Comparison of ENCODE assay signal across 8 mouse cellular contexts in genomic region chr8:95427594-95428535, GRCm38 (mm10). TPM values are rescaled to one million over a fixed set of nuclear protein-coding genes. Genes with fewer than 3 reads are reported as not detected.
DNase-seq lines count a peak whose midpoint lies in the region; ATAC-seq and TF ChIP-seq lines count a peak whose summit lies in the region.

No protein-coding gene starts in this region.

- H3K27ac ChIP-seq in forebrain, postnatal 0 days (ENCODE audit: low read depth, low read length) = peak overlapping the region; percentile 69

- TF ChIP-seq CTCF in Patski (IDR thresholded peaks at IDR 0.05) = peak; percentile 84
- peak; percentile 86 for TF ChIP-seq CTCF in forebrain, postnatal 0 days (IDR thresholded peaks at IDR 0.05; ENCODE audit: low read depth)

- 0 out of 2 replicates have a peak overlapping the region, but pooled peaks have one; percentile 18 for H3K9ac ChIP-seq in forebrain, postnatal 0 days

- H3K9me3 ChIP-seq in forebrain, postnatal 0 days (ENCODE audit: low read length) = no peaks in the 10 kb centered on the region

- H3K27me3 ChIP-seq in Patski = no peaks in the 10 kb centered on the region
- H3K27me3 ChIP-seq in forebrain, postnatal 0 days (ENCODE audit: insufficient read depth, low read length) = no peaks in the 10 kb centered on the region

- in situ Hi-C loops in Patski (cut with MboI; ENCODE audit: low pct_unique_long_range_greater_than_20kb) = no loop called here

- peaks cover 6% of the 10 kb centered on the region for H3K36me3 ChIP-seq in forebrain, postnatal 0 days (ENCODE audit: insufficient read depth)

- 15% methylated on average over 12 of the region's 12 CpGs for WGBS in forebrain, postnatal 0 days

- POLR2A ChIA-PET in Patski (lab: Charles Lee) = interaction anchor here (0.6 to 1.2 kb wide), 5 partner anchors 75 to 553 kb away, joined by 3 read pairs; partner anchors contain the start of gene Mmp15

- peaks cover 38% of the 10 kb centered on the region for H3K4me1 ChIP-seq in forebrain, postnatal 0 days (ENCODE audit: insufficient read depth)

- peak overlapping the region; percentile 30 for H3K4me2 ChIP-seq in forebrain, postnatal 0 days (ENCODE audit: low read depth)

- H3K4me3 ChIP-seq in forebrain, postnatal 0 days (ENCODE audit: low read depth, low read length) = no peak overlapping the region

- no peak for ATAC-seq in Patski
- ATAC-seq in forebrain, postnatal 0 days = peak; percentile 72
- peak; percentile 74 to 86 for ATAC-seq in hematopoietic stem cell, adult 5-6 weeks (replicated peaks in 1 of 2; ENCODE audit: insufficient read depth in 1 of 2, low FRiP score in 2 of 2, low TSS enrichment in 1 of 2, low read depth in 1 of 2, poor library complexity in 2 of 2, severe bottlenecking in 2 of 2)

- no peak for DNase-seq in Patski (ENCODE audit: low read depth, low spot score)
- DNase-seq in cerebellum, adult 8-10 months = peak; percentile 44
- DNase-seq in forebrain, postnatal 0 days = peak; percentile 84
- peak; percentile 55 for DNase-seq in layer of hippocampus, adult 9-11 months
- peak; percentile 89 for DNase-seq in lung, postnatal 14 days
- peak; percentile 91 for DNase-seq in retina, embryonic 14.5 days (ENCODE audit: low spot score)
- peak; percentile 86 for DNase-seq in thymus, postnatal 4 days

- CTCF ChIA-PET in Patski (lab: Charles Lee) = interaction anchor here (0.8 to 8.9 kb wide), 12 partner anchors 19 to 95 kb away, joined by 3 to 108 read pairs (median 4); partner anchors contain the start of genes Mmp15 and Usb1

RNA-seq across cellular contexts. Expression of gene Cfap20, which starts 6.8 kb away (rescaled TPM):
- polyA plus RNA-seq in Patski (2021) = 64.5 TPM
- total RNA-seq in forebrain, postnatal 0 days (2014; rRNA removed) = 88.8 and 94.2 TPM in 2 replicates
- polyA plus RNA-seq in forebrain, postnatal 0 days (2015; fragmentation: Nextera tagmentation; extraction: Ambion mirVana) = 106 and 125 TPM in 2 replicates
- total RNA-seq in hematopoietic stem cell, adult 5-6 weeks (2017) = 83.4 and 115 TPM in 2 replicates
